Mouse (Mus musculus) heart, postnatal 10 days (tissue): ENCODE measurements at regions not wholly inside any gene's neighbourhood (a gene's known extent, or its start where the extent isn't known, plus 50 kb on each side); places are given as distances from the start of the nearest gene placed in this dataset.

ENCODE experiments used
- DNase-seq, 2 experiments: peaks; one replicate each; pipeline ENCODE4 v3.0.0; 2021
- intact Hi-C: fragments of 180-260 bp; cut with DNase I; formaldehyde crosslinking; loops from one replicate; pipeline ENCODE4 v1.15.1; 2025

- DNase-seq = no peak
- intact Hi-C loops = no loop called here
These were observed 93.8 kb upstream of the Cd180 start for GRCm38 (mm10) chr13:102599602-102600001.

- intact Hi-C loops = no loop called here
- no peak for DNase-seq
These were observed 93.3 kb upstream of the Cd180 start for GRCm38 (mm10) chr13:102600026-102600425.

DNA sequence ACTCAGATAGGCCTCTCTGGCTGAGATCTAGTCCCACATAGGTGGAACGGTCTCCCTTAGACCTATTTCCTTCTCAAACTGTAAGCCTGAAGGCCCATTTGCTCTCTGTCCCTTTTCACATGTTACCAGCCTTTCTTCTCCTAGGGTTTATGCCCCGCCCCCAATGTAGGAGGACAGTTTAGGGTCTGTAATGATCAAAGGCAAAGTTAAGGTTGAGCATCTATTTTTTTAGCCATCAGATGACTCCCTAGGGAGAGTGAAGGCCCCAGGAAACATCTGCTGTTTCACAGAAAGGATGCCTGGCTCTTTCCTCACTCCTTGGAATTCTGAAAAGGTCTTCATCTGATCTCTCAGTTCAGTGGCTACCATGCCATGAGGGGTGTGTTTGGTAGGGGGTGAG, 68.9 kb upstream of the Cd180 start:
- DNase-seq = no peak
- intact Hi-C loops = no loop called here

- intact Hi-C loops = no loop called here
- DNase-seq = peak; percentile 89 to 93
These were observed 68.1 kb upstream of the Cd180 start for GRCm38 (mm10) chr13:102625171-102625835.

- DNase-seq = no peak
These were observed 67.5 kb upstream of the Cd180 start for GRCm38 (mm10) chr13:102625836-102626340.

DNA sequence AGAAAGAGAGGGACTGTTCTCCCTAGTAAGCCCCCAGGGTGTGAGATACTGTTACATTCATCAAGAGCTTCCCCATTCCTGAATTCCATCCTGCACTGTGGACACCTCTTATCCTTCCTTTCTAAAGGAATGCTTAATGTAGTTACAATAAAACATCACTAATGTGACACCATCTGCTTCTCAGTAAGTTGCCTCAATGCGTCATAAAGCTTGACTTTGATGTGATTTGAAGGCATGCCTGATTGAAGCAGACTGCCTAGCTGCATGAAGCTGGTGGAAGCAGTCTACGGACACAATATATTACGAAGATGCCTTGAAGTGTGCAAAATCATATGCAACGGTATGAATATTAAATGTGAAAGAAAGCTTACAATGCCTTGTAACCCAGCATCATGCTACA, 65.6 kb upstream of the Cd180 start:
- no peak for DNase-seq
- intact Hi-C loops = no loop called here

More at GRCm38 (mm10) chr13:102625836-102626340, 67.5 kb upstream of the Cd180 start:
- intact Hi-C loops = no loop called here

- no peak for DNase-seq
- intact Hi-C loops = no loop called here
These were observed 64.2 kb upstream of the Cd180 start for GRCm38 (mm10) chr13:102629176-102629575.

DNA sequence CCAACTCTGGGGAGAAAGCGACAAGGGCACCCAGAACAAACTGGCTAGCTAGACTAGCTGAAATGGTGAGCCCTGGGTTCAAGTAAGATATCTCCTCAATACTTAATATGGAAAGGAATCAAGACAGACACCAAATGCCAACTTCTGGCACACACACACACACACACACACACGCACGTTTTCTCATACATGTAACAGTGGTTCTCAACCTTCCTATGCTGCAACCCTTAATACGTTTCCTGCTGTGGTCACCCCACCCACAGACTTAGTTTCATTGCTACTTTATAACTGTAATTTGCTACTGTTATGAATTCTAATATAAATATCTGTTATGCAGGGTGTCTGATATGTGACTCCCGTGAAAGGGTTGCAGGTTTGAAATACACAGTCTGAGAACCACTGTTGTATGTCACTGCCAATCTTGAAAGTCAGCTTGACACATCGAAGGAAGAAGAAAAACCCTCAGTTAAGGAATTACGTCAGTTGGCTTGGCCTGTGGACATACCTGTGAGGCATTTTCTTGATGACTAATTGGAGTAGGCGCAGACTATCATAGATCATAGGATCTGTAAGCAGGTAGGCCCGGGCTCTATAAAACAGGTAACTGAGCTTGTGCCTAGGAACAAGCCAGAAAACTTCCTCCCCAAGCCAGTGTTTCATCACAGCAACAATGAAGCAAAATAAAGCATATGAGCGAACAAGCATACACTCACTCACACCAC, 59.0 kb upstream of the Cd180 start:
- intact Hi-C loops = no loop called here
- DNase-seq = no peak

DNA sequence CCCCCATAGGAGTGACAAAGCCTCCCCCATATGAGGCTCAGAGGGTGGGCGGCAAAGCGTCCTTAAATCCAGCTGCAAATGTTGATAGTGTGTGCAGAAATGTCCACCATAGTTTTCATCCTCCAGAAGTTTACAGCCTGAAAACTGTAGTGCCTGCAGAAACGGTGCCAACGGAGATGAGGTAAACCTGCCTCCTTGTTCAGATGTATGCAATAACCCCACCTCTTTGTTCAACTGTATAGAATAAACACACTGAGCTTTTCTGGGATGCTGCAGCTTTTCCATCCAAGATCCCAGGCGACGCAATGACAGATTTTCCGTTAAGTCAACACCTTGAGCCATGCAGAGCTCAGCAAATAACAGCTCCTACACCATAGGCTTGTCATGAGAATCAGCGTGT, 57.3 kb upstream of the Cd180 start:
- intact Hi-C loops = no loop called here
- no peak for DNase-seq

DNA sequence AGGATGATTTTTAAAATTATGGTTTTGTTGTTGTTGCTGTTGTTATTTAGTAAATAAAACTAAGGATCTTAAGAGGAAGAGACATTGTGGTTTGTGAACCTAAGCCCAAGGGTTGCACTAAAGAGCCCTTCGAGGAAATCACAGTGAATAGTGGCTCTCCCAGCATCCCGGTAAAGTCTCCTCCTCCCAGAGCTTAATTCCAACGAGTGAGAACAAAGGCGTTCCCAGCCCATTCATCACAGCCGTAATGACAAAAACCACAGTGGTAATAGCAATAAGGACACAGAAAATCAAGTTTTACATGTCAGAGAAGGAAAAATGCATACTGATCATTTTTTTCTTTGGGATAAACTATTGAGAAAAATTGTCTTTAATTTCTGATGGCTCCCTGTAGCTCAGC, 56.3 kb upstream of the Cd180 start:
- intact Hi-C loops = no loop called here
- DNase-seq = no peak

- intact Hi-C loops = loop anchor here (10.0 kb wide), 3 partner anchors 115 to 385 kb away; no protein-coding TSS in a partner anchor
- no peak for DNase-seq
These were observed 53.7 kb upstream of the Cd180 start for GRCm38 (mm10) chr13:102639651-102640050.

- intact Hi-C loops = loop anchor here (10.0 kb wide), 3 partner anchors 115 to 385 kb away; no protein-coding TSS in a partner anchor
- no peak for DNase-seq
These were observed 53.2 kb upstream of the Cd180 start for GRCm38 (mm10) chr13:102640171-102640570.
